Mouse (Mus musculus): ENCODE measurements around the gene Il12a. TPM values are rescaled to one million over a fixed set of nuclear protein-coding genes. Genes with fewer than 3 reads are reported as not detected.

Gene Il12a
- polyA plus RNA-seq, 1 experiment from 2014 or later: not detected

GRCm38 (mm10) chr3:68691100-68691778 lies 795 bp downstream of the Il12a start:
- Histone ChIP-seq H3K27ac (no peak overlapping the region), H3K4me2 (no peak overlapping the region), H3K9ac (no peak overlapping the region), H3K27me3 (no peaks in the 10 kb centered on the region), H3K4me3 (no peak overlapping the region), H3K4me1 (replicated peaks) (peaks cover 18% of the 10 kb centered on the region), H3K9me3 (no peaks in the 10 kb centered on the region), H3K36me3 (no peaks in the 10 kb centered on the region)
- WGBS: 90% methylated on average over 28 of the region's 28 CpGs
- no peak for ATAC-seq (ENCODE audit: low FRiP score)

DNA sequence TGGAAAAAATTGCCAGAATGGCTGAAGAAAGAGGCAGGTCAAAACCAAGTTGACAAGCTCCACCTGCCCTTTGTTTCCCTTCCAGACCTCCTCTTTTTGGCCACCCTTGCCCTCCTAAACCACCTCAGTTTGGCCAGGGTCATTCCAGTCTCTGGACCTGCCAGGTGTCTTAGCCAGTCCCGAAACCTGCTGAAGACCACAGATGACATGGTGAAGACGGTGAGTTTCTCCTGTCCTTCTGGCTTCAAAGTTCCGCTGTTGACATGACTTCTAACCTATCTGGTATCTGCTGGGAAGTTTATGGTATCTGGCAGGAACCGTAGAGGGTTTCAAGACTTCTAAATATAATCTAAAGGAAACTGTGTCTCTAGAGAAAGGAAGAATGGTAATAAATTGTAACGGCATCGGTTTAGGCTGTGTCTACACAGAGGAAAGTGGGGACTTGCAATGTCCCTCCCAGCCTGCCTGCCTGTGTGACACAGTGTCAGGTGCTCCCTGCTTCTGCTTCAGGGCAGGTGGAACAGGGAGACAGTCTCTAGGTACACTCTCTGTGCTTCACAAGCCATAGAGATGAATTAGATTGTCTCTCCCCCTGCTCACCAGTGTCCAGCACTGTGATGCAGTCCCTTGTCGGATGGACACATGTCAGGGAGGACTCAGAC lies 1.6 kb downstream of the Il12a start:
- ATAC-seq (ENCODE audit: low FRiP score): no peak
- no peak overlapping the region for H3K27ac ChIP-seq

DNA sequence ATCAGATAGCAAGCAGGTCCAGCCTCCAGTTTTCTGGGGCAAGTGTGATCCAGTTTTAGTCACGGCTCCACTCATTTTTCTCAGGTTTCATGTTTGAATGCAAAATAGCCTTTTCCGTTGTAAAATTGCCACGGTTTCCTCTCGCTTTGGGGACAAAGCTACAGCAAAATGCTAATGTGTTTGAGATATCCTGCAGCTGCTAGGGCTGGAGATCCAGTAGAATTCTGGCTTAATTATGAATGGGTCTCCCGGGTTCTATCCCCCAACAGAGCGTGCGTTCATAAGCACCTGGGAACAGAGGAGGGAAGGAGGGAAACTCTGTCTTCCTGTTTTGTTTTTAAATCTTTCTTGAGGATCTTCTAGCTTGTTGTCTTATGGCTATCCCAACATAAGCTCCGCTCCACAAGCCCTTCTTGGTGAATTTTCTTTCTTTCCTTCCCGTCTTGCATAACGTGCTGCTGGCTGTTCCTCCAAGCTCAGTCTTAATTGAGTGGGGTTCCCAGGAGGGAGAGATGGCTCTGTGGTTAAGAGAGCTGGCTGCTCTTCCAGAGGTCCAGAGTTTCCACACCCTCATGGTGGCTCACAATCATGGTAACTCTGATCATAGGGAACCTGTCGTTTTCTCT lies 2.3 kb downstream of the Il12a start:
- Histone ChIP-seq H3K27me3 (no peaks in the 10 kb centered on the region), H3K4me3 (no peak overlapping the region), H3K4me2 (no peak overlapping the region), H3K9me3 (no peaks in the 10 kb centered on the region), H3K27ac (no peak overlapping the region), H3K9ac (no peak overlapping the region), H3K36me3 (no peaks in the 10 kb centered on the region), H3K4me1 (replicated peaks) (peaks cover 18% of the 10 kb centered on the region)
- ATAC-seq (ENCODE audit: low FRiP score): no peak
- WGBS: 64% methylated on average over 11 of the region's 11 CpGs

More for the DNA sequence above, 1.6 kb downstream of the Il12a start:
- Histone ChIP-seq H3K4me1 (replicated peaks) (peaks cover 18% of the 10 kb centered on the region), H3K27me3 (no peaks in the 10 kb centered on the region), H3K9me3 (no peaks in the 10 kb centered on the region), H3K36me3 (no peaks in the 10 kb centered on the region), H3K9ac (no peak overlapping the region), H3K4me3 (no peak overlapping the region), H3K4me2 (no peak overlapping the region)
- 90% methylated on average over 7 of the region's 7 CpGs for WGBS

DNA sequence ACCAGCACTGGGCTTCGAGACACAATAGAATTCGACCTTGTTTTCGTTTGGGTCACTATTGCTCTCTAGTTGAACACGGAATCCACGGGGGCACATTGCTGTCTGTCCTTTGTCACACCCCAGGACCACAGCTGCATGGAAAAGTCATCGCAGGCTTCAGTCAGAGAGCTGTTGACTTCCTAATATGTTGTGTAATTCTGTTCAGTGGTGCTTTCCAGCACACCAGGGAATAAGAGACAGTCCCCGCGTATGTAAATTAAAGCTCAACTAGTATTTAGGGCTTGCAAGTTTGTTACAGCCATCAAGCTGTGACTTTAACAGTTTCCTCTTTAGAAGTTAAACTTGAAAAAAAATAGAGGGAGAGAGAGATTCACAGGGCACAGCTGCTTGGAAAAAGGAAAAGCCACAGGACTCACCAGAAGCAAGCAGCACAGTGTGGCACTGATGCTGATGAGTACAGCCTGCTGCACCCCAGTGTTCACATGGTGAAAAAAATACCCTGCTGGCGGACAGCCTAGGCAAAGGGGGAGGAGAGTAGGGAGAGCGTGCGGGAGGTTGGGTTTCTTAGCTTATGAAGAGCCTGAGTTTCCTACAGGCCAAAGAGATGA lies 3.1 kb downstream of the Il12a start:
- 41% methylated on average over 11 of the region's 11 CpGs for WGBS
- Histone ChIP-seq H3K27ac (no peak overlapping the region), H3K36me3 (no peaks in the 10 kb centered on the region), H3K27me3 (no peaks in the 10 kb centered on the region), H3K4me3 (no peak overlapping the region), H3K4me2 (no peak overlapping the region), H3K4me1 (replicated peaks) (peaks cover 18% of the 10 kb centered on the region), H3K9me3 (no peaks in the 10 kb centered on the region), H3K9ac (no peak overlapping the region)
- no peak for ATAC-seq (ENCODE audit: low FRiP score)

DNA sequence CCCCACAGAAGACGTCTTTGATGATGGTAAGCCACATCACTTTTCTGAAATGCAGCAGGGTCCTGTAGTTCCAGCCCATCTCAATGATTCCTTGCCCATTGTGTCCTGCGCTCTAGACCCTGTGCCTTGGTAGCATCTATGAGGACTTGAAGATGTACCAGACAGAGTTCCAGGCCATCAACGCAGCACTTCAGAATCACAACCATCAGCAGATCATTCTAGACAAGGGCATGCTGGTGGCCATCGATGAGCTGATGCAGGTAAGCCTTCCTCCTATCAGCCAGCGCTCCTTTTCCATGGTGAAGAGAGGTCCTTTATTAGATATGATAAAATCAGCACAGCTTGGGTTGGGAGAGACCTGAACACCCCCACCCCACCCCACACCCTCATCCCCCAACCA lies 4.9 kb downstream of the Il12a start:
- H3K4me1 ChIP-seq (replicated peaks): peaks cover 18% of the 10 kb centered on the region
- H3K4me2 ChIP-seq: no peak overlapping the region
- 95% methylated on average over 5 of the region's 5 CpGs for WGBS
- no peaks in the 10 kb centered on the region for H3K9me3 ChIP-seq
- no peak overlapping the region for H3K4me3 ChIP-seq
- no peaks in the 10 kb centered on the region for H3K27me3 ChIP-seq
- H3K36me3 ChIP-seq: no peaks in the 10 kb centered on the region
- no peak overlapping the region for H3K9ac ChIP-seq
- ATAC-seq (ENCODE audit: low FRiP score): no peak
- H3K27ac ChIP-seq: no peak overlapping the region

DNA sequence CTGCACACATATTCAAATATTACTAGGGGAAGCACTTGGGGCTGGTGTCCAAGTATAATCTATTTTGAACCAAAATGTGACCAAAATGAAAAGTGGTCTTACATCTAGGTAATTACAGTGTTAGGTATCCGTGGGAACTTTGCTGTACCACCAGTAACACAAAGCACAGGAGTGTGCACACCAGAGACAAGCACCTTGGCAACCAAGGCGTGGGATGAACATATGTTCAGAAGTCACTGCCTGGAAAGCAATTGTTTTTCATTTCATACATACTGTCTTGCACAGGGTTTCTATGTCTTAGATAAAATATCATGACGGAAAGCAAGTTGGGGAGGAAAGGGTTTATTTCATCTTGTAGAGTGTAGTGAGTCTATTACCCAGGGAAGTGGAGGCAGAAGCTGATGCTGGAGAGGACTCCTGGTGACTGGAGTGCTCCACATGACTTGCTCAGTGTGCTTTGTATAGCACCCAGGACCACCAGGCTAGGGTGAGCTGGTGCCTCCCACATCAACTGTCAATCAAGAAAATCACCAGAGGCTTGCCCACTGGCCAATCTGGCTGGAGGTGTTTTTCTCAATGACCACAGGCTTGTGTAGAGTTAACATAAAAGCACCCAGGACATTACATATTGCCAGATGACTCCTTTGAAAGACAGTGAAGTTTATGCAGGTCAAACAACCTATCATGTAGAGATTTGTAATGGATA lies 6.2 kb downstream of the Il12a start:
- Histone ChIP-seq H3K9ac (no peak overlapping the region), H3K4me2 (no peak overlapping the region), H3K27ac (no peak overlapping the region), H3K27me3 (no peaks in the 10 kb centered on the region), H3K4me1 (replicated peaks) (peaks cover 18% of the 10 kb centered on the region), H3K4me3 (no peak overlapping the region), H3K36me3 (no peaks in the 10 kb centered on the region), H3K9me3 (no peaks in the 10 kb centered on the region)
- no peak for ATAC-seq (ENCODE audit: low FRiP score)
- WGBS: 89% methylated on average over 3 of the region's 3 CpGs

GRCm38 (mm10) chr3:68698601-68699000 lies 8.2 kb downstream of the Il12a start:
- Histone ChIP-seq H3K9me3 (no peaks in the 10 kb centered on the region), H3K27ac (no peak overlapping the region), H3K27me3 (no peaks in the 10 kb centered on the region), H3K9ac (no peak overlapping the region), H3K4me2 (no peak overlapping the region), H3K4me3 (no peak overlapping the region), H3K4me1 (replicated peaks) (peaks cover 4% of the 10 kb centered on the region), H3K36me3 (no peaks in the 10 kb centered on the region)
- 89% methylated on average over 3 of the region's 3 CpGs for WGBS
- ATAC-seq (ENCODE audit: low FRiP score): no peak

DNA sequence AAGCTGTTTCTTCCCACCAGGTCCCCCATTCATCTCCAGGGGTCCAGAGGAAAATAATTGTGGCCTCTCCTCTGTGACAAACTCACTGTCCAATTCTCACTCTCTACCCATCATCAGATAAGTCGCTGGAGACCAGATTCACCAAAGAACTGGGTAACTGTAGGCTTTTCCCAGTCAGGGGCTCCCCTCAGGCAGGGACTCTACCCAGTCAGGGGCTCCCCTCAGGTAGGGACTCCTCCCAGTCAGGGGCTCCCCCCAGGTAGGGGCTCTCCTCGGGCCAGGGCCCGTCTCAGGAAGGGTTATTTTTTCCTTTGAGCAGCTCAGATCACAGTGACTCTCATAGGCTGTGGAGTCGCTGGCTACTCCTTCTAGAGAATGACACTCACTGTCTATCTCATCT lies 9.6 kb downstream of the Il12a start:
- Histone ChIP-seq H3K9ac (no peak overlapping the region), H3K27ac (no peak overlapping the region), H3K36me3 (no peaks in the 10 kb centered on the region), H3K27me3 (no peaks in the 10 kb centered on the region), H3K9me3 (no peaks in the 10 kb centered on the region), H3K4me3 (no peak overlapping the region), H3K4me2 (no peak overlapping the region), H3K4me1 (replicated peaks) (no peaks in the 10 kb centered on the region)
- WGBS: 92% methylated on average over 4 of the region's 4 CpGs
- no peak for ATAC-seq (ENCODE audit: low FRiP score)

DNA sequence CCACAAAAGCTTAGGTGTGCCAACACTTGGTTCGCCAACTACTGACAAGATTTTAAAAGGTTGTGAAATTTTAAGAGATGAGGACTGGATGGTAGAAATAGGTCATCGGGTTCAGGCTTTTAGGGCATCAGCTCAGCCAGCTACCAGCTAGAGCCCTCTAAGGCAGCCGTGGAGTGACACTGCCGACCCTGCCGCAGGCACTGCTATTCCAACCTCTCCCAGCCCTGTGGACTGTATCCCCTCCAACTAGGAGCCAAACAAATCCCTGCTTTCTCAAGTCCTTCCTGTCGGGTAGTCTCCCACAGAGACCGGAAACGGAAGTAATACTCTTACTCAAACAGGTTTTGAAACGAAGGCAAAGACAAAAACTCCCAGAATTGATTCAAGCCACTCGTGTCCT lies 15.9 kb downstream of the Il12a start:
- Histone ChIP-seq H3K9ac (no peak overlapping the region), H3K4me3 (no peak overlapping the region), H3K36me3 (no peaks in the 10 kb centered on the region), H3K27ac (no peak overlapping the region), H3K4me1 (replicated peaks) (no peaks in the 10 kb centered on the region), H3K9me3 (no peaks in the 10 kb centered on the region), H3K4me2 (no peak overlapping the region), H3K27me3 (no peaks in the 10 kb centered on the region)
- ATAC-seq (ENCODE audit: low FRiP score): no peak
- WGBS: 87% methylated on average over 10 of the region's 10 CpGs

DNA sequence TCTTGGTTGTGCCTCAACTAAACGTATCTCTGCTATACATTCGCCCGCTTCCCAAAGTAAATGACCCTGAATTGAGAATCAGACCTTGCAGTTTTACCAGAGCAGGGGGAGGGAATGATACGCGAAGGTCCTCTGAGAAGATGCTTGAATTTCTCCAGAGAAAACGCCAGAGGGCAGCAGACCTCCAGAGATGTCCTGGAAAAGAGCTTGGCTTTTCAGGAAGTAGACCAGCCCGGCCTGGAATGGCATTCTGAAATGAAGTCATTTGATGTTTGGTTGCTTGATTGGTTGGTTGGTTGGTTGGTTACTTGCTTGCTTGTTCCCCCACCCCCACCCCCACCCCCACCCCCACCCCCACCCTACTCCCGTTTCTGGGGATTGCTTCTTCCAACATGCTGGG lies 17.8 kb downstream of the Il12a start:
- no peak for ATAC-seq (ENCODE audit: low FRiP score)
- Histone ChIP-seq H3K36me3 (no peaks in the 10 kb centered on the region), H3K4me3 (no peak overlapping the region), H3K9me3 (no peaks in the 10 kb centered on the region), H3K27ac (no peak overlapping the region), H3K4me1 (replicated peaks) (no peaks in the 10 kb centered on the region), H3K27me3 (0 out of 2 replicates have a peak, but pooled peaks cover 2% of the 10 kb centered on the region), H3K4me2 (no peak overlapping the region), H3K9ac (no peak overlapping the region)
- 52% methylated on average over 8 of the region's 8 CpGs for WGBS

DNA sequence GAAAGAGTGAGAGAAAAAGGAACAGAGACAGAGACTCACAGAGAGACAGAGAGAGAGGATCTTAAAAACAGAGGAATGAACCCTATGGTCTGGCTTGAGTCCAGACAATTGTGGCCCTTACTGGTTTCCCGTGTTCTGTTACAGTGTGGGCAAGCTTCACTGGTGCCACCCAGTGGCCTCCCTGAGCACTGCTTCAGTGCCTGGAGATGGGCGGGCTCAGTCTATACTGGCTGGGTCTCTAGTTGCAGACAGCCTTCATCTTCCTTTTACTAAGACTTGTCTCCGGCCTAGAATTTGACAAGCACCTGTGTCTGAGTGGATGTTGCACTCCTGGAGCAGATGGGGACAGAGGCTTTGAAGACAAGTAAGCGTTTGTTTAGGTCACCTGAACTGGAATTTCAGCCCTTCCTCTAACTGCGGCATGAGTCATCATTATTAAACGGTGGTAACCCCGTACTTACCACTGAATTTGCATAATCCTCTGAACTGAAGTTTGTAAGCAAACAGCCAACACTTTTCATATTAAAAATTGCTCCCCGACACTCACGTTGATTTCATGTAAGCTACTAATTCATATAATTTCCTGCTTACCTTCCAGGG lies 18.9 kb downstream of the Il12a start:
- no peak overlapping the region for H3K27ac ChIP-seq
- H3K9me3 ChIP-seq: no peaks in the 10 kb centered on the region
- H3K36me3 ChIP-seq: no peaks in the 10 kb centered on the region
- H3K27me3 ChIP-seq: 0 out of 2 replicates have a peak, but pooled peaks cover 2% of the 10 kb centered on the region
- no peak overlapping the region for H3K9ac ChIP-seq
- WGBS: 64% methylated on average over 9 of the region's 9 CpGs
- no peak for ATAC-seq (ENCODE audit: low FRiP score)
- no peak overlapping the region for H3K4me3 ChIP-seq
- H3K4me2 ChIP-seq: no peak overlapping the region
- H3K4me1 ChIP-seq (replicated peaks): no peaks in the 10 kb centered on the region

GRCm38 (mm10) chr3:68710436-68710835 lies 20.0 kb downstream of the Il12a start:
- Histone ChIP-seq H3K4me2 (no peak overlapping the region), H3K36me3 (no peaks in the 10 kb centered on the region), H3K27ac (no peak overlapping the region), H3K27me3 (0 out of 2 replicates have a peak, but pooled peaks cover 2% of the 10 kb centered on the region), H3K9ac (no peak overlapping the region), H3K4me3 (no peak overlapping the region), H3K4me1 (replicated peaks) (no peaks in the 10 kb centered on the region), H3K9me3 (no peaks in the 10 kb centered on the region)
- ATAC-seq (ENCODE audit: low FRiP score): no peak
- 88% methylated on average over 1 of the region's 1 CpGs for WGBS
